Mouse (Mus musculus) olfactory bulb, adult 2 months (tissue): ENCODE results near the gene 1500011B03Rik.

Source experiments
- CTCF ChIP-seq: fragments of 200-500 bp; IDR thresholded peaks from 2 replicates; pipeline ENCODE4 v1.5.1; 2012; ENCODE audit warnings: low read depth, mild to moderate bottlenecking, low read length, moderate library complexity; ENCODE audit not compliant: insufficient read depth
- POLR2A ChIP-seq: fragments of 200-500 bp; IDR thresholded peaks from 2 replicates; pipeline ENCODE4 v1.6.1; 2012; ENCODE audit warnings: mild to moderate bottlenecking, low read depth, low read length, moderate library complexity; ENCODE audit not compliant: insufficient read depth

DNA sequence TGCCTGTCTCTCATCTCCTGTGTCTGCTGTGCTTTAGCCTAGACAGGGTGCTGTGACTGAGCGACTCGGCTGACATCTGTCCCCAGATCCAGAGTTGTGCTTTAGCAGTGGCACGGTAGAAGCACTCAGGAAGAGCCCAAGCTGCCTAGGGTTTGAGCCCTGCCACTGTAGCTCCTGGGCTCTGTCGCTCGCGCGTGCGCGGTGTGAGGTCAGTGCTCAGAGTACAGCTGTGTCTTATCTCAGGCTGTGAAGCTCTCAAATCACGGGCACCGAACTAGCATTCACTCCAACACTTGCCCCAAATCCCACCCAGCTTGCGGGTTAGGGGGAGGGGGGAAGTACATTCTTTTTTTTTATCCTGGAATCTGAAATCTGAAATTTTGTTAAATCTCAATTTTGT is 13.6 kb upstream of the 1500011B03Rik start:
- TF ChIP-seq CTCF (no peak), POLR2A (no peak)
